Mouse (Mus musculus): ENCODE measurements around the gene Syvn1.

Gene Syvn1

GRCm38 (mm10) chr19:6067724-6068415 lies 21.5 kb downstream of the Syvn1 start, which contains the start of gene Tm7sf2:
Gene Tm7sf2 (minus strand): TSS chr19:6068373.
- in situ Hi-C loops (cut with MseI, MboI) = no loop called here

GRCm38 (mm10) chr19:6068951-6069350 lies 22.6 kb downstream of the Syvn1 start:
- in situ Hi-C loops (cut with MseI, MboI) = no loop called here

- in situ Hi-C loops (cut with MseI, MboI) = no loop called here
These were observed 23.5 kb downstream of the Syvn1 start for GRCm38 (mm10) chr19:6069851-6070250.

- in situ Hi-C loops (cut with MseI, MboI) = no loop called here
These were observed 24.3 kb downstream of the Syvn1 start for GRCm38 (mm10) chr19:6070571-6071250.

- in situ Hi-C loops (cut with MseI, MboI) = no loop called here
These were observed 24.9 kb downstream of the Syvn1 start for GRCm38 (mm10) chr19:6071261-6071660.

GRCm38 (mm10) chr19:6073889-6074288 lies 27.5 kb downstream of the Syvn1 start:
- in situ Hi-C loops (cut with MseI, MboI) = no loop called here

- in situ Hi-C loops (cut with MseI, MboI) = no loop called here
These were observed 30.4 kb downstream of the Syvn1 start, which contains the start of gene Vps51 for GRCm38 (mm10) chr19:6076564-6077393. Gene Vps51 (minus strand): TSS chr19:6077231.

- in situ Hi-C loops (cut with MseI, MboI) = no loop called here
These were observed 33.7 kb downstream of the Syvn1 start, which contains the start of gene Tmem262 for GRCm38 (mm10) chr19:6079983-6080480. Gene Tmem262 (plus strand): TSS chr19:6080033.

- in situ Hi-C loops (cut with MseI, MboI) = no loop called here
These were observed 35.8 kb downstream of the Syvn1 start, which contains the start of gene Gm28374 for GRCm38 (mm10) chr19:6082156-6082555. Gene Gm28374 (minus strand): TSS chr19:6082256.

- in situ Hi-C loops (cut with MseI, MboI) = no loop called here
These were observed 38.3 kb downstream of the Syvn1 start, which contains the start of the genes Zfpl1 and Cdca5 for GRCm38 (mm10) chr19:6084478-6085248. Gene Zfpl1 (minus strand): TSS chr19:6084956. Gene Cdca5 (plus strand): TSS chr19:6084983.

GRCm38 (mm10) chr19:6085417-6085879 lies 39.1 kb downstream of the Syvn1 start:
- in situ Hi-C loops (cut with MseI, MboI) = no loop called here

- in situ Hi-C loops (cut with MseI, MboI) = no loop called here
These were observed 42.5 kb downstream of the Syvn1 start for GRCm38 (mm10) chr19:6088841-6089240.

- in situ Hi-C loops (cut with MseI, MboI) = no loop called here
These were observed 47.7 kb downstream of the Syvn1 start, which contains the start of gene AC131692.1 for GRCm38 (mm10) chr19:6094119-6094518. Gene AC131692.1 (plus strand): TSS chr19:6094419.

GRCm38 (mm10) chr19:6097847-6098246 lies 51.5 kb downstream of the Syvn1 start:
- in situ Hi-C loops (cut with MseI, MboI) = no loop called here

GRCm38 (mm10) chr19:6101186-6101585 lies 54.8 kb downstream of the Syvn1 start:
- in situ Hi-C loops (cut with MseI, MboI) = no loop called here

- in situ Hi-C loops (cut with MseI, MboI) = no loop called here
These were observed 55.9 kb downstream of the Syvn1 start for GRCm38 (mm10) chr19:6102169-6102853.

Measured in mouse trophoblast stem cell (cell line).